Mouse (Mus musculus) kidney, postnatal 0 days (tissue): ENCODE data around the gene Trmt61a. TPM values are rescaled to one million over a fixed set of nuclear protein-coding genes. Genes with fewer than 3 reads are reported as not detected.
"Not testable (repeated sequence)": the region's sequence is repeated elsewhere in the genome, so short reads cannot be mapped to it uniquely, and the experiment has no call there.

ENCODE experiments used
- ATAC-seq: fragments of 200-750 bp; cut with Nextera tagmentation; replicated peaks from 2 replicates; pipeline ENCODE4 v1.8.0; 2017; ENCODE audit warnings: low read depth, moderate number of reproducible peaks, moderate TSS enrichment, moderate library complexity; ENCODE audit not compliant: low FRiP score
- DNase-seq: peaks from one replicate; pipeline ENCODE4 v3.0.0-alpha.2; 2016; ENCODE audit warnings: low spot score
- H3K27ac ChIP-seq: fragments of 300-500 bp; sonication (generic); 2 replicates; pipeline ENCODE4 v1.5.1; 2014; ENCODE audit warnings: mild to moderate bottlenecking
- H3K27me3 ChIP-seq: fragments of 300-500 bp; sonication (generic); 2 replicates; pipeline ENCODE4 v1.6.1; 2014; ENCODE audit warnings: low read length, mixed read lengths; ENCODE audit not compliant: insufficient read depth
- H3K36me3 ChIP-seq: fragments of 300-500 bp; sonication (generic); 2 replicates; pipeline ENCODE4 v1.6.1; 2014; ENCODE audit warnings: low read length, mixed read lengths; ENCODE audit not compliant: insufficient read depth
- H3K4me1 ChIP-seq: fragments of 300-500 bp; sonication (generic); replicated peaks from 2 replicates; pipeline ENCODE4 v1.6.1; 2014; ENCODE audit warnings: antibody characterized with exemption, low read length, mixed read lengths; ENCODE audit not compliant: insufficient read depth
- H3K4me2 ChIP-seq: fragments of 300-500 bp; sonication (generic); 2 replicates; pipeline ENCODE4 v1.6.1; 2014; ENCODE audit warnings: mild to moderate bottlenecking, low read length, moderate library complexity, mixed read lengths
- H3K4me3 ChIP-seq: fragments of 300-500 bp; sonication (generic); replicated peaks from 2 replicates; pipeline ENCODE4 v1.5.1; 2014; ENCODE audit warnings: low read depth, low read length
- H3K9ac ChIP-seq: fragments of 300-500 bp; sonication (generic); 2 replicates; pipeline ENCODE4 v1.6.1; 2014; ENCODE audit warnings: low read depth, low read length
- H3K9me3 ChIP-seq: fragments of 300-500 bp; sonication (generic); replicated peaks from 2 replicates; pipeline ENCODE4 v1.6.1; 2016; ENCODE audit warnings: low read length, inconsistent platforms, mixed read lengths
- CTCF ChIP-seq: IDR thresholded peaks from 2 replicates; pipeline ENCODE4 v1.5.1; 2016; ENCODE audit warnings: antibody characterized with exemption, low read depth, mild to moderate bottlenecking, moderate library complexity
- WGBS: fragments of 180-500 bp; shearing (Covaris S2); extraction: QIAGEN DNeasy Blood & Tissue Kit; methylation state at CpG from one replicate; pipeline ENCODE4 v1.1.7; 2014; 5-methylcytosine and 5-hydroxymethylcytosine counted together
- polyA plus RNA-seq: library from polyadenylated mRNA; unstranded; fragments of >200 nt; fragmentation: Nextera tagmentation; extraction: Ambion mirVana; gene quantifications from 2 replicates; pipeline ENCODE4 v1.2.1, GENCODE M21; 2015

The Trmt61a gene
- polyA plus RNA-seq, 1 experiment from 2014 or later: 6.3 TPM

DNA sequence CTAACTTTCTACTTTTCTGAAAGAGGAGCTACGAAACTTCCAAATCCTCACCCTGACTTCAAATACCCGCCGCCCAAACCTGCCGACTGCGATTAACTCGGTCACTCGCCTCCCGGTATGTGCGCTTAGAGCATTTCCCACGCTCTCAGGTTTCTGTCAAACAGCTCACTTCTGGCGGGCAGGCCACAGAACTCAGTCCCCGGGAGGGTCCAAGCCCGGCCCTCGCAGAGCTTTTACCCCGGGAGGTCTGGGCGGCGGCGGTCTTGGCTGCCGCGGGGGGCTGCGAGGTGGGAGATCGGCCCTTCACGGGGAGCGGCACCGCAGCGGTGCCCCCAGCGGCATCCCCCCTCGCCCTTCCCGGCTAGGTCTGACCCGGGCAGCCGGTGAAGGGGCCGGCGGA, 34.6 kb downstream of the Trmt61a start:
- no peak for TF ChIP-seq CTCF
- ATAC-seq: no peak; the same call in none of the 2 replicates
- WGBS: under 1% methylated on average over 25 of the region's 33 CpGs

DNA sequence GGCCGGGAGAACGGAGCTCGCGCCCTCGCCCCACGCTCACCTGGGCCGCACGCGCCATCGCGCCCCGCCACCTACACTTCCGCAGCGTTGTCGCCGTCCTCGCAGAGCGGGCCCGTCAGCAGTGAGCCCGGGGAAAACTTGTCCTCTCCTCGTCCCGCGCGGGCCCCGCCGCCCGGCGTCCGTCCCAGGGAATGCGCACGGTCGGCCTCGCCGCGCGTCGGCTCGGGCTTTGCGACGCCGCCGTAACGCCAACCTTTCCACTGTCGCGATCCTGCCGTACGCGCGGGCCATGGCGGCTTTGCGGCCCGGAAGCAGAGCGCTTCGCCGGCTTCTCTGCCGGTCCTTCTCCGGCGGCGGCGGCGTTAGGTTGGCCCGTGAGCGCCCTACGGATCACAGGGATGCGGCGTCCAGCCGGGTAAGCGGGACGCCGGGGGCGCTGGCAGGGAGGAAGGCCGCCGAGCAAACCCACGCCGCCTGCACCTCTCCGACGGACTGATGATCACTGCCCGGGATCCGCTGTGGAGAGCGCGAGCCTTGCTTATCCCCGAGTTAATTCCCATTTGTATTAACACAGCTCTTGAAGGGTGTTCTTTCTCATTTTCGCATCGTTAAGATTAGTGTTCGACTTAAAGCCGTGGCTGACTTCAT, 35.2 kb downstream of the Trmt61a start, which contains the start of the genes Bag5 and Apopt1:
Bag5 (minus strand) TSS at position 254 of the 648 bp plus-strand sequence.
Apopt1 (plus strand) TSS at position 258 of the 648 bp plus-strand sequence.
- Histone ChIP-seq H3K27me3 (no peaks in the 10 kb centered on the region), H3K4me2 (peak within 1 kb of the TSS; percentile 84), H3K36me3 (peaks cover 21% of the 10 kb centered on the region), H3K27ac (peak within 1 kb of the TSS; percentile 85), H3K9me3 (no peaks in the 10 kb centered on the region), H3K4me1 (peaks cover 13% of the 10 kb centered on the region), H3K9ac (peak within 1 kb of the TSS; percentile 96), H3K4me3 (peak within 1 kb of the TSS; percentile 97)
- WGBS: under 1% methylated on average over 69 of the region's 86 CpGs
- peak; percentile 93 for ATAC-seq
- peak; percentile 33; the same call in 1 of the 2 replicates for TF ChIP-seq CTCF
- DNase-seq: peak; percentile 97

More for the DNA sequence above, 34.6 kb downstream of the Trmt61a start:
- H3K4me2 ChIP-seq: peak overlapping the region; percentile 84
- H3K27ac ChIP-seq: peak overlapping the region; percentile 85
- H3K9ac ChIP-seq: peak overlapping the region; percentile 96
- no peak for DNase-seq
- H3K9me3 ChIP-seq: no peaks in the 10 kb centered on the region
- H3K4me3 ChIP-seq: peak overlapping the region; percentile 97
- peaks cover 21% of the 10 kb centered on the region for H3K36me3 ChIP-seq
- H3K27me3 ChIP-seq: no peaks in the 10 kb centered on the region
- H3K4me1 ChIP-seq: peaks cover 12% of the 10 kb centered on the region

DNA sequence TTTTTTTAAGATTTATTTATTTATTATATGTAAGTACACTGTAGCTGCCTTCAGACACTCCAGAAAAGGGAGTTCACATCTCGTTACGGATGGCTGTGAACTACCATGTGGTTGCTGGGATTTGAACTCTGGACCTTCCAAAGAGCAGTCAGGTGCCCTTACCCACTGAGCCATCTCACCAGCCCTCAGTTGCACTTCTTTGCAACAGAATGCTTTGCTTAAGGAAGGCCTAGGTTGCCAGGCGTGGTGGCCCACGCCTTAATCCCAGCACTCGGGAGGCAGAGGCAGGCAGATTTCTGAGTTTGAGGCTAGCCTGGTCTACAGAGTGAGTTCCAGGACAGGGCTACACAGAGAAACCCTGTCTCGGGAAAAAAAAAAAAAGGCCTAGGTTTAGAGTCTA, 36.0 kb downstream of the Trmt61a start:
- not testable (repeated sequence) for DNase-seq, H3K9ac ChIP-seq, H3K27me3 ChIP-seq, H3K9me3 ChIP-seq, ATAC-seq, H3K27ac ChIP-seq
- H3K4me2 ChIP-seq: peak overlapping the region; percentile 84
- WGBS: 63% methylated on average over 6 of the region's 6 CpGs
- peaks cover 18% of the 10 kb centered on the region for H3K36me3 ChIP-seq
- peaks cover 21% of the 10 kb centered on the region for H3K4me1 ChIP-seq
- H3K4me3 ChIP-seq: peak overlapping the region; percentile 97

DNA sequence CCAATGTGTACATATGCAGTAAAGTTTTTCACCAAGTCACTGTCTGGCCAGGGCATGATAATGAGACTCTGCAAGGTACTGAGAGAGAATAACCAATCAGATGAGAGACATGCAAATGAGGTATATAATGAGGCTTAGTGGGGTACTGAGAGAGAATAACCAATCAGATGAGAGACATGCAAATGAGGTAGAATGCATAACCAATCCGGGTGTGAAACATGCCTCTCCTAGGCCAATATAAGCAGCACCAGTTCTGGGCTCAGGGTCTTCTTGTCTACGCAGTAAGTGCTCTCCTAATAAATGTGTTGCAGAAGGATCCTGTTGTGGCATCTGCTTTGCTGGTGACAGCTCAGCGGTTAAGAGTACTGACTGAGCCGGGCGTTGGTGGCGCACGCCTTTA, 38.6 kb downstream of the Trmt61a start:
- H3K27me3 ChIP-seq: no peaks in the 10 kb centered on the region
- no peak for TF ChIP-seq CTCF
- H3K4me2 ChIP-seq: no peak overlapping the region
- H3K4me1 ChIP-seq: peaks cover 21% of the 10 kb centered on the region
- H3K27ac ChIP-seq: no peak overlapping the region
- no peak overlapping the region for H3K4me3 ChIP-seq
- WGBS: 95% methylated on average over 7 of the region's 7 CpGs
- H3K9me3 ChIP-seq: no peaks in the 10 kb centered on the region
- H3K36me3 ChIP-seq: no peaks in the 10 kb centered on the region
- DNase-seq (no peak), ATAC-seq (no peak)
- no peak overlapping the region for H3K9ac ChIP-seq

DNA sequence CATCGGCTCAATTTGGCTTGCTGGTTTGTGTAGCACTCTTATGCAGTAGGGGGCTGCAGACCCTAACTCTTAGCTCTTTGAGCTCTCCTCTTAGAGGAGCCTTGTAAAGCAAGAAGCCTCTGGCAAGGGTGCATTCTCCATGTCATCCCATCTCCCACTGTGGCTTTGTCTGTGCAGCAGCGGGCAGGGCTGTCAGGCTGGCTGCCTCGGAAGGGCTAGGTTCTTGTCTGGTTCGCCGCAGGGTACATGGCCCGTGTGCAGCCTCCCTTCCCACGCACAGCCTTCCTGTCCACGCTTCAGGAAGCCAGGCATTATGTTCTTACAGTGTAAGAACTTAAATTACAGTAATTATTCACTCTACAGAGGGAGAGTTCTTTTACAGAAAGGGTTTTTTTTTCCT, 40.8 kb downstream of the Trmt61a start:
- Histone ChIP-seq H3K4me3 (no peak overlapping the region), H3K36me3 (0 out of 2 replicates have a peak, but pooled peaks cover 2% of the 10 kb centered on the region), H3K4me1 (peaks cover 13% of the 10 kb centered on the region; the same call in 1 of the 2 replicates), H3K27ac (peak overlapping the region; percentile 70), H3K9ac (no peak overlapping the region), H3K9me3 (no peaks in the 10 kb centered on the region), H3K4me2 (peak overlapping the region; percentile 21; the same call in 1 of the 2 replicates), H3K27me3 (no peaks in the 10 kb centered on the region)
- TF ChIP-seq CTCF: no peak
- WGBS: 21% methylated on average over 8 of the region's 8 CpGs
- peak; percentile 81 for DNase-seq
- peak; percentile 31; the same call in 1 of the 2 replicates for ATAC-seq

DNA sequence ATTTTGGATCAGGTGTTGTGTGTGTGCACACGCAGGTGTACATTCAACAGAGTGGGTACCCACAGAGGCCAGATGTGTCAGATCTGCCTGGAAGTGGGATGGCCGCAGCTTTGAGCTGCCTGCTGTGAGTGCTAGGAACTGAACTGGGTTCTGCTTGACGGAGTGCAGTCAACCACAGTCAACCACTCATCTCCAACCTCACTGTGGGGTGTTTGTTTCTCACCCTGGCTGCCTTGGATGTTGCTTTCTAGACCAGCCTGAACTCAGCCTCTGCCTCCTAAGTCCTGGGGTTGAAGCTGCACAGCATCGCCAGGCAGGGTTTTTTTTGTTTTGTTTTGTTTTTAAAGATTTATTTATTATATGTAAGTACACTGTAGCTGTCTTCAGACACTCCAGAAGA, 42.3 kb downstream of the Trmt61a start:
- Histone ChIP-seq H3K9ac (no peak overlapping the region), H3K9me3 (no peaks in the 10 kb centered on the region), H3K36me3 (0 out of 2 replicates have a peak, but pooled peaks cover 10% of the 10 kb centered on the region), H3K4me3 (no peak overlapping the region), H3K27me3 (no peaks in the 10 kb centered on the region), H3K4me2 (no peak overlapping the region), H3K27ac (no peak overlapping the region), H3K4me1 (peaks cover 10% of the 10 kb centered on the region; the same call in 1 of the 2 replicates)
- ATAC-seq (no peak), DNase-seq (no peak)
- no peak for TF ChIP-seq CTCF
- 83% methylated on average over 4 of the region's 4 CpGs for WGBS
